Mouse (Mus musculus): ENCODE measurements around the gene Gpc6. TPM values are rescaled to one million over a fixed set of nuclear protein-coding genes. Genes with fewer than 3 reads are reported as not detected.

The Gpc6 gene
- polyA plus RNA-seq, 1 experiment from 2014 or later: 37.7 TPM

DNA sequence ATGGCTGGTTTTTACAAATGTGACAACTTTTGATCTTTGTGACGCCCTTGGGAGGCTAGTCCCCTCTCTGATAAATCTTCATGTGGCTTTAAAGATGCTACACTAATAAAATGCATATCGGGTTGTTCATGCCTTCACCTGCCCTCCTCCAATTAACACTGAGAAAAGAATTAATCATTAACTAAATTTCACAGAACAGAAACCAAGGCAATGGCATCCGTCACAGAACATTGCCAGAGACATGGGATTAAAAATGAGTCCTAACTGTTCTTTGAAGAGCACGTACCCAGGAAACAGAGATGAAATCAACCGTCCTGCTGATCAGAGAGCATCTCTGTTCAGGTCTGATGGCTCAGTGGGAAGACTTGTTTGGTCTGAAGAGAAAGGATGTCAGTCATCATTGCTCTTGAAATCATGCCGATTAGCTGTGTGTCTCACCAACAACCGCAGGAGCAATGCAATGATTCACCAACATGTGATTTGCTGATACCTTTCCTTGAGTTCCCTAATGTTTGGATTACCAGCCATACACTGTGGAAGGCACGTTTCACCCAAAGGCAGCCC lies 734.2 kb downstream of the Gpc6 start:
- DNase-seq (ENCODE audit: low spot score): no peak
- WGBS: 92% methylated on average over 8 of the region's 8 CpGs
- H3K9me3 ChIP-seq (replicated peaks): no peaks in the 10 kb centered on the region
- no peaks in the 10 kb centered on the region for H3K27me3 ChIP-seq (ENCODE audit: low read depth, poor library complexity, severe bottlenecking)
- no peak overlapping the region for H3K27ac ChIP-seq (replicated peaks)
- H3K36me3 ChIP-seq: no peaks in the 10 kb centered on the region
- H3K4me3 ChIP-seq: no peak overlapping the region
- peaks cover 8% of the 10 kb centered on the region for H3K4me1 ChIP-seq

DNA sequence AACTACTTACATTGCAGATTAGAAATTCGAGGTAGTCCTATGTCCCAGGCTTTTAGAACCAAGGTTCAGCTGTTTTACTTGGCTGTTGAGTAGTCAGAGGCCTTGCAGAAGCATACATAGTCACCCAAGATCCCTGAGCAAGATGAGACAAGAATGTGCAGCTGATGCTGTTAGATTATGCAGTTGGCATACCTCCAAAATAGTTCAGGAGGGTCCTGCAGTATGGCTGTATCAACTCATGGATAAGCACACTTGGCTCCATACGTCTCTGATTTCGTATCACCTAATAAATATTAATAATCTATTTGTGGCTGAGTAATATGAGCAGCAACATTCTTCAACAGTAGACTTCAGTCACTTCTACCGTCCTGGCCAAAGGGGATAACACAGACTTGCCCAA lies 737.1 kb downstream of the Gpc6 start:
- H3K27ac ChIP-seq (replicated peaks): no peak overlapping the region
- no peaks in the 10 kb centered on the region for H3K27me3 ChIP-seq (ENCODE audit: low read depth, poor library complexity, severe bottlenecking)
- WGBS: 90% methylated on average over 4 of the region's 4 CpGs
- H3K4me3 ChIP-seq: no peak overlapping the region
- H3K4me1 ChIP-seq: peaks cover 14% of the 10 kb centered on the region
- no peaks in the 10 kb centered on the region for H3K36me3 ChIP-seq
- no peak for DNase-seq (ENCODE audit: low spot score)
- H3K9me3 ChIP-seq (replicated peaks): no peaks in the 10 kb centered on the region

DNA sequence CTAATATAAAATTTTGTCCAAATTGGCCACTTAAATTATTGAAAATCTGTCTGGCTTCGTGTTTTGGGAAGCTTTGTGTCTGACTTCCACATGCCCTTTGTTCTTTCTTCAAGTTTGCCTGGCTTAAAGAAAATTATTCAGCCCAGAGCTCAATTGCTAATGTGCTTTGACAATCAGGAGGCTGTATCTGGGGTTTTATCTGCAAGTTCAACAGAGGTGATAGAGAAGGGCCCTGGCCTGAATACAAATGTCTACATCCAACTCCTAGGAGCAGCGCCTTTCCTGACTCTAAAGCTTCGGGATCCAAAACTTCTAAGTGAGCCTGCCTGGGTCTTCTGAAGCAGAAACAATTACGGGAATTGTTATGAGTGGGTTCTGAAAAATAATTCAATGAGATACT lies 739.7 kb downstream of the Gpc6 start:
- Histone ChIP-seq H3K27me3 (ENCODE audit: low read depth, poor library complexity, severe bottlenecking) (no peaks in the 10 kb centered on the region), H3K4me3 (no peak overlapping the region), H3K36me3 (no peaks in the 10 kb centered on the region), H3K27ac (replicated peaks) (no peak overlapping the region), H3K4me1 (peaks cover 16% of the 10 kb centered on the region), H3K9me3 (replicated peaks) (no peaks in the 10 kb centered on the region)
- DNase-seq (ENCODE audit: low spot score): peak; percentile 16
- 71% methylated on average over 4 of the region's 4 CpGs for WGBS

DNA sequence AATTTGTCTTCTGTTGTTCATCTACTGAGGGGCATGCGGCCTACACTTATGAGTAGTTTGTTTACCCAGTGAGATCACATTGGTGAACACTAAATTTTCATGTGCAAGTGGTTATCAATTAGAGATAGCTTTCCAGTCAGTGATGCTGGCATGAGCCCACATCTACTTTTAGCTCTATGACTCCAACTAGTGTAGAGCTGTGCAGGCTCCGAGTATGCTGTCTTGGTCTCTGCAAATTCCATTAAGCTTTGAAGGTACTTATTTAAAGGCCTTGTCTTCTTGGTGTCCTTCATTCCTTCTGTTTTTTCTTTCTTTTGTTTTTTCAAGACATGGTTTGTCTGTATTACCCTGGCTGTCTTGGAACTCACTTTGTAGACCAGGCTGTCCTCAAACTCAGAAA lies 741.0 kb downstream of the Gpc6 start:
- H3K27ac ChIP-seq (replicated peaks): no peak overlapping the region
- H3K9me3 ChIP-seq (replicated peaks): no peaks in the 10 kb centered on the region
- H3K36me3 ChIP-seq: no peaks in the 10 kb centered on the region
- no peak for DNase-seq (ENCODE audit: low spot score)
- 93% methylated on average over 2 of the region's 2 CpGs for WGBS
- peaks cover 16% of the 10 kb centered on the region for H3K4me1 ChIP-seq
- H3K27me3 ChIP-seq (ENCODE audit: low read depth, poor library complexity, severe bottlenecking): no peaks in the 10 kb centered on the region
- H3K4me3 ChIP-seq: no peak overlapping the region

DNA sequence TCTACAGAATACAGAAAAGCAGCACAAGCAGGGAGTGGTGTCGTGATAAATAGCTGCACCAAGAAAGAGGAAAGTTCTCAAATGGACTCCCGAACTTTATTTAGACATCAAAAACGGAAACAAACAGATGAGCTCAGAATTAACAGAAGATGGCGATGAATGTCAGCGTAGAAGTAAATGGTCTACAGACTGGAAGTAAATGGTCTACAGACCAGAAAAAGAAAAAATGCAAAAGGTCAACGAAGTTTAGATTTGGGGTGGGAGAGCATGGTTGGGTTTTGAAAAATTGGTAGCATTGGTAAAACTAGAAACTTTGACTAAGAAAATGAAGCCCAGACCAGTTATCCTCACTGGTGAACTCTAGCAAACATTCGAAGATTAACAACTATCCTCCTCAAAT lies 748.4 kb downstream of the Gpc6 start:
- H3K27me3 ChIP-seq (ENCODE audit: low read depth, poor library complexity, severe bottlenecking): no peaks in the 10 kb centered on the region
- 95% methylated on average over 7 of the region's 7 CpGs for WGBS
- DNase-seq (ENCODE audit: low spot score): no peak

DNA sequence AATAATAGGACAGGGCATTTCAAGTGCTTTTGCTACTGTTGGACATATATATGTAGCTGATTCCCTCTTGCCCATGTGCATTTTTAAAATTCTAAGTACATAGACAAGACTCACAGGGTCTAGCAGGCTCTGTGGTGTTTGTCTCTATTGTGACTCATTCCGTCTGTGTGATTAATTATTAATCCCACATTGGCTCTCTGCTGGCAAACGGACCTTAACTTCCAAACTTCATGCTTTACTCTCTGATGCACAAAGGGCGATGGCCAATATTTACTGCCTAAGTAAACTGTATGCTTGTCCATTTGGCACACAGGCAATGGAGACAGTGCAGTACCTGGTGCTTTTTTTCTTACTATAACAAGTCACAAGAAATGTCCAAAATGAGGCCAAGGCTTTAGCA lies 749.4 kb downstream of the Gpc6 start:
- Histone ChIP-seq H3K27me3 (ENCODE audit: low read depth, poor library complexity, severe bottlenecking) (no peaks in the 10 kb centered on the region), H3K36me3 (no peaks in the 10 kb centered on the region), H3K9me3 (replicated peaks) (no peaks in the 10 kb centered on the region), H3K27ac (replicated peaks) (no peak overlapping the region), H3K4me3 (no peak overlapping the region), H3K4me1 (no peaks in the 10 kb centered on the region)
- no peak for DNase-seq (ENCODE audit: low spot score)
- 83% methylated on average over 3 of the region's 3 CpGs for WGBS

More for the DNA sequence above, 748.4 kb downstream of the Gpc6 start:
- Histone ChIP-seq H3K36me3 (no peaks in the 10 kb centered on the region), H3K4me3 (no peak overlapping the region), H3K4me1 (no peaks in the 10 kb centered on the region), H3K27ac (replicated peaks) (no peak overlapping the region), H3K9me3 (replicated peaks) (no peaks in the 10 kb centered on the region)

DNA sequence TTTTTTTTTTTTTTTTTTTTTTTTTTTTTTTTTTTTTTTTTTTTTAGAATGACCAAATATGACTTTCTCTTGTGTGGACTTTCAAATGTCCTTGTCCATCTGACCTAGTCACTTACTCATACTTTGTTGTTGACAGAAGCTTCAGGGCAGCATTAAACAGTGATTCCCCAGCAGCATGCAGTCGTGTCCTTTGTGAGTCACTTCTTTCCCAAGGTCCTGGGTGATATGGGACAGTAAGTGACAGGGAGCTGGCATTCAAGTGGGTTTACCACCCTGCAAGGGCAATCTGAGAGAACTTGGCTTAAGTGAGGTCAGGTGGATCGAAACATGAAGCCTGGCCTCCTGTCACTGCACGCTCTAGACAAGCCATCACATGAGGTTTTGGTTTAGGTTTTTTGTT lies 754.8 kb downstream of the Gpc6 start:
- no peak for DNase-seq (ENCODE audit: low spot score)
- H3K4me1 ChIP-seq: no peaks in the 10 kb centered on the region
- no peak overlapping the region for H3K27ac ChIP-seq (replicated peaks)
- no peaks in the 10 kb centered on the region for H3K27me3 ChIP-seq (ENCODE audit: low read depth, poor library complexity, severe bottlenecking)
- no peaks in the 10 kb centered on the region for H3K36me3 ChIP-seq
- no peak overlapping the region for H3K4me3 ChIP-seq
- no peaks in the 10 kb centered on the region for H3K9me3 ChIP-seq (replicated peaks)
- WGBS: 88% methylated on average over 3 of the region's 3 CpGs

DNA sequence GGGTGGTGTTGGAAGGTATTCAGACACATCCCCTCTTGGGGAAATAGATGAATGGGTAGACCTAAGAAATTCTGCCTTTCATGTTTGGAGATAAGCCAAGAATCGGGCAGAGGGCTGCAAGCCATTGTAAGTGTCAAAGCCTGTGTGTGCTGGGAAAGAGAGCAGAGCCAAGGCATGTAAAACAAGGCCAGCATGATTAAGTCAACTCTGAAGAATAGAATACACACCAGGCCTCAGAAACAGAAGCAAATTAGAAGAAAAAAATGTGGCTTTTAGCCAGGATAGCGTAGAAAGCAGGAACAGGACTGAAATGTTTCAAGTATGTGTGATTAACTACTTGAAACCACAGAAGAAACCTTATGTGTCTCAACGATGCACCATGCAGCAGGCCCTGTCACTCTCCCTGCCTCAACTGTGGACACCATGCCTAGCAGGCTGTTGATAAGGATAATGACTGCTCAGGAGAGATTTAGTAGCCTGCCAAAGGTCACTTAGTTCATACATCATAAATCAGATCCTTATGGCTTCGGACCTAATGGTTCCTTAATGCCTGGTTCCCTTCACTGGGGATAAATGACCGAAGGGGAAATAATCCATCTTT lies 756.3 kb downstream of the Gpc6 start:
- H3K36me3 ChIP-seq: no peaks in the 10 kb centered on the region
- no peak overlapping the region for H3K27ac ChIP-seq (replicated peaks)
- no peak for DNase-seq (ENCODE audit: low spot score)
- H3K9me3 ChIP-seq (replicated peaks): no peaks in the 10 kb centered on the region
- WGBS: 89% methylated on average over 5 of the region's 5 CpGs
- no peaks in the 10 kb centered on the region for H3K4me1 ChIP-seq
- no peaks in the 10 kb centered on the region for H3K27me3 ChIP-seq (ENCODE audit: low read depth, poor library complexity, severe bottlenecking)
- H3K4me3 ChIP-seq: no peak overlapping the region

DNA sequence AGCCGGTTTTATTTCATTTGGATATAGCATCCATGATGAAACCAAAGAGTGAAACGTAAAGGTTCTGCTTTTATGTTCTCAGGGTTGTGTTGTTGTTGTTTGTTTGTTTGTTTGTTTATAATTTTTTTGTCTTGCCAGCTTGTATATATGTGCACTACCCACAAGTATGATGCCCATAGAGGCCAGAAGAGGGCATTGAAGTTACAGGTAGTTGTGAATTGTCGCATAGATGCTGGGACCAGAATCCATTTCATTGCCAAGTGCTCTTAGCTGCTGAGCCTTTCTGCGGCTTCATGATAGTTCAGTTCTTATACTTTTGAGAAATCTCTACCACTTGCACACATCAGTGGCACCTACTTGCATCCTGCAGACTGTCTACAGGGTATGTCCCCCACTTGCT lies 758.0 kb downstream of the Gpc6 start:
- no peaks in the 10 kb centered on the region for H3K9me3 ChIP-seq (replicated peaks)
- no peak for DNase-seq (ENCODE audit: low spot score)
- no peaks in the 10 kb centered on the region for H3K36me3 ChIP-seq
- H3K4me3 ChIP-seq: no peak overlapping the region
- WGBS: 93% methylated on average over 4 of the region's 4 CpGs
- no peak overlapping the region for H3K27ac ChIP-seq (replicated peaks)
- H3K4me1 ChIP-seq: no peaks in the 10 kb centered on the region
- H3K27me3 ChIP-seq (ENCODE audit: low read depth, poor library complexity, severe bottlenecking): no peaks in the 10 kb centered on the region

DNA sequence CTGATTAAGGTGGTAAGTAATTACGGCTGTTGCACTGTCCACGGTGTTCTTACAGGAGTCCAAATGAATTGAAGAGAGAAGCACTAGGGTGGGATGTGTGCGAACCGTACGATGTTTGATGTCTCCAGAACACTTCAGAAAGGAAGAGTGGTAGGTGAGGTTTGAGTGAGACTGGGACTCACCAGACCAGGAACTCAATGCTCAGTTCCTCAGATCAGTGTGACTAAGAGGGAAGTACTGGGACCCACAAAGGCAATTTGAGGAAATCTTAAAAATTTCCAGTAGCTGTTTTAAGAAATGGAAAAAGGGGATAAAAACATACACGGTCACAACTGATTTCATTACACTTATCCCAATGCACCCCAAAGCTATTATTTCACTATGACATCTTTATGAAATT lies 764.7 kb downstream of the Gpc6 start:
- Histone ChIP-seq H3K4me3 (no peak overlapping the region), H3K27me3 (ENCODE audit: low read depth, poor library complexity, severe bottlenecking) (no peaks in the 10 kb centered on the region), H3K36me3 (no peaks in the 10 kb centered on the region), H3K9me3 (replicated peaks) (no peaks in the 10 kb centered on the region), H3K27ac (replicated peaks) (no peak overlapping the region), H3K4me1 (peaks cover 3% of the 10 kb centered on the region; the same call in 1 of the 2 replicates)
- 96% methylated on average over 6 of the region's 6 CpGs for WGBS
- no peak for DNase-seq (ENCODE audit: low spot score)

DNA sequence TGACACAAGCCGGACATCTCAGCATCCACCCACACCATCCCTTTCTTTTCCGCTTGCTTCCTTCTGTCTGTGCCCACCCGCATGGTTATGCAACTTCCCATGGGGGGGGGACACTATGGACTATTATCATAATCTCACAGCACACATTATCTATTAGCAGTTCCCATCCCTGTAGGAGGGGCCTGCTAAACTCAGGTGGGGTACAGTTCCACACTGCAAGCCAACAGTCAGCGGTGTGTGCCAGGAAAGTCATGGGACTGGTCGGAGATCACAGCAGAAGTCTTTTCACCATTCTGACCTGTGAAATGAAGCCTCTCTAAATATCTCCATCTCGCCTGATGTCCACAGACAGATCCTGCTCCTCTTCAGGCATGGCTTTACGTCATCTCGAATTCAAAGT lies 770.5 kb downstream of the Gpc6 start:
- Histone ChIP-seq H3K27me3 (ENCODE audit: low read depth, poor library complexity, severe bottlenecking) (no peaks in the 10 kb centered on the region), H3K36me3 (no peaks in the 10 kb centered on the region), H3K9me3 (replicated peaks) (no peaks in the 10 kb centered on the region), H3K4me3 (no peak overlapping the region), H3K4me1 (peaks cover 17% of the 10 kb centered on the region), H3K27ac (replicated peaks) (no peak overlapping the region)
- WGBS: 92% methylated on average over 8 of the region's 8 CpGs
- no peak for DNase-seq (ENCODE audit: low spot score)

DNA sequence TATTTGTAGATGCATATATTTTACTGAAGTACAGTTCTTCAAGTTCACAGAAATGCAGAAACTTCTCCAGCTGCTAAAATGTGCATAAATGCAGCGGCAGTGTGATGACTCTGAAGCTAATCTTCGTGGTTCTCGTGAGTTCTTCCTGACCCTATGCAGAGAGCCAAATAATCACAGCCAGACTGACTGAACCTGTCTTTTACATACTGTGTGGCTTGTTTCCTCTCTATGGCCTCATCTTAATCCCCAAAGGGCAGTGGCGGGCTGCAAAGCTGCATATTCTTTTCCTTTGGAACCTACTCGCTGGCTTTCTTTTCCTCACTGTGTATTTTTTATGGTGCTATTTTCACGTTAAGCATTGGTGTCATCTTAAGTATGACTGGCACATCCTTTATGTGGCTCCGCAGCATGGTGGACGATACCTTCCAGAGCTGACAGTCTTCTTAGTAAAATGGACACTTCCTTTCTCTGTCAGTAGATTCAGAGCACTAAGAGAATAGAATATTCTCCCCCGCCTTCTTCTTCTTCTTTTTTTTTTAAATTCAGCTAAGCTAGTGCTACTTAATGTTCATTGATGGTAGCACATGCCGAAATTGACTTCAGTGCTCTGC lies 775.7 kb downstream of the Gpc6 start:
- Histone ChIP-seq H3K4me3 (no peak overlapping the region), H3K9me3 (replicated peaks) (no peaks in the 10 kb centered on the region), H3K27ac (replicated peaks) (no peak overlapping the region), H3K36me3 (no peaks in the 10 kb centered on the region), H3K27me3 (ENCODE audit: low read depth, poor library complexity, severe bottlenecking) (no peaks in the 10 kb centered on the region), H3K4me1 (peaks cover 33% of the 10 kb centered on the region)
- peak; percentile 47 for DNase-seq (ENCODE audit: low spot score)
- WGBS: 48% methylated on average over 10 of the region's 10 CpGs

DNA sequence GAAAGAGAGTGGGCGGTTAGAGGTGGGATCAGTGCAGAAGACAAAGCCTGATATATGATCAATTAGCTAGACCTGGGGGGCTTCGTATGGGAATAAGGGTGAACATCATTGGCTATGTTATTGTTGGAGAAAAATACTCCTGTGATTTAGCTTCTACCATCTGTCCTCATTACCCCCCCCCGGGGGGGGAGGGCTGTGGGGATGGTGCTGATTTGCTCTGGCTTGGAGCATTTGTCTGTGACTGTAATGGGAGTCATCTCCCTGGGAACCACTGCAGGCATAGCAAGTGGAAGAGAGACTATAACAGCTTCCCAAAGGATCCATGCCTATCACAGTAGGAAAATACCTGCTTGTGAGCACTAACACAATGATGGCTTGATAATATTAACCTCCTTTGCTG lies 783.7 kb downstream of the Gpc6 start:
- 79% methylated on average over 3 of the region's 3 CpGs for WGBS
- H3K4me1 ChIP-seq: peaks cover 9% of the 10 kb centered on the region
- H3K36me3 ChIP-seq: no peaks in the 10 kb centered on the region
- H3K27ac ChIP-seq (replicated peaks): no peak overlapping the region
- DNase-seq (ENCODE audit: low spot score): no peak
- no peaks in the 10 kb centered on the region for H3K27me3 ChIP-seq (ENCODE audit: low read depth, poor library complexity, severe bottlenecking)
- H3K4me3 ChIP-seq: no peak overlapping the region
- no peaks in the 10 kb centered on the region for H3K9me3 ChIP-seq (replicated peaks)

All from midbrain, embryonic 10.5 days (tissue).